Mouse (Mus musculus) left cerebral cortex, postnatal 36 days (tissue): ENCODE results near the gene Kirrel3. TPM values are rescaled to one million over a fixed set of nuclear protein-coding genes. Genes with fewer than 3 reads are reported as not detected.
A peak's percentile ranks its signal among the peaks of the same experiment; 100 is the strongest.

ENCODE experiments used
- DNase-seq, 2 experiments: peaks; one replicate each; pipeline ENCODE4 v3.0.0; 2021 to 2022; ENCODE audit warnings: low spot score in 2 of 2, mixed read lengths in 1 of 2
- intact Hi-C: fragments of 180-260 bp; cut with DNase I; formaldehyde crosslinking; loops from one replicate; pipeline ENCODE4 v1.15.1; 2025
- total RNA-seq, 2 experiments: library from RNA; stranded (reverse); gene quantifications; 2 replicates each; pipeline ENCODE4 v1.2.3; 2021

Kirrel3 gene
- total RNA-seq, 2 experiments from 2014 or later: 61.2 to 65.2 TPM

- intact Hi-C loops: no loop called here
- no peak for DNase-seq
These were observed 501.9 kb downstream of the Kirrel3 start for GRCm38 (mm10) chr9:34987422-34988148.

- DNase-seq: no peak
- intact Hi-C loops: no loop called here
These were observed 503.0 kb downstream of the Kirrel3 start for GRCm38 (mm10) chr9:34988683-34989082.

- intact Hi-C loops: no loop called here
- no peak for DNase-seq
These were observed 506.5 kb downstream of the Kirrel3 start for GRCm38 (mm10) chr9:34992201-34992600.

- peak; percentile 53 to 72 for DNase-seq
- intact Hi-C loops: no loop called here
These were observed 507.9 kb downstream of the Kirrel3 start for GRCm38 (mm10) chr9:34993467-34994211.

GRCm38 (mm10) chr9:34995078-34995477 lies 509.4 kb downstream of the Kirrel3 start:
- no peak for DNase-seq
- intact Hi-C loops: no loop called here

DNA sequence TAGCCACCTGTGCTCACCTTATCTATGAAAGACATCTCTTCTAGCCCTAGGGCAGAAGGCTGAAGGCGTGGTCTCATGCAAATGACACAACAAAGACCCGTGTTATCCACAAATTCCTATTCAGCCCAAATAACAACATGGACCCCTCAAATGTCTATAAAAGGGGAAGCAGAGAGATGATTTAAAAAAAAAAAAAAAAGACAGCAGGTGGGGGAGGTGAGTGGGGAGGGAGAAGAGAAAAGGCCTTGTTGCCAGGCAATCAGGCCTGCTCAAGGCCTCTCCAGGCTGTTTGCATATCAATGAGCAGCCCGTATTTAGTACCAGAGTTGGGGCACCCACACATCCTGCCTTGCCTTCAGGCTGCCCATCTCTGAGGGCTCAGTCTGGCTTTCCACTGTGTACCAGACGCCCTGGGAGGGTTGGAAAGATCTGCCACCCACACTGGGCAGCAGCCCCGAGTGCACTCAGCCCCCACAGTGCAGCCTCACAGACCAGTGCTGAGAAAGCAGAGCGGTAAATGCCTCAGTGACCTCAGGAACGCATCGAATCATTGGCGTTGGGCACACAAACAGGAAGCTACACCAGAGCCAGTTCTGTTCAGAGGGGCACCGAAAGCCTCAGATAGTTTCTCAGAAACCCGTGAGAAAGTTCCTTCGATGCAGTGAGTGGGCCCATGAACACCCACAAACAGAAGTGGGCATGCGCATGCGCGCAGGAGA lies 510.1 kb downstream of the Kirrel3 start:
- intact Hi-C loops: no loop called here
- peak; percentile 45 to 51 for DNase-seq

GRCm38 (mm10) chr9:34997880-34998865 lies 512.5 kb downstream of the Kirrel3 start:
- DNase-seq: no peak
- intact Hi-C loops: no loop called here

DNA sequence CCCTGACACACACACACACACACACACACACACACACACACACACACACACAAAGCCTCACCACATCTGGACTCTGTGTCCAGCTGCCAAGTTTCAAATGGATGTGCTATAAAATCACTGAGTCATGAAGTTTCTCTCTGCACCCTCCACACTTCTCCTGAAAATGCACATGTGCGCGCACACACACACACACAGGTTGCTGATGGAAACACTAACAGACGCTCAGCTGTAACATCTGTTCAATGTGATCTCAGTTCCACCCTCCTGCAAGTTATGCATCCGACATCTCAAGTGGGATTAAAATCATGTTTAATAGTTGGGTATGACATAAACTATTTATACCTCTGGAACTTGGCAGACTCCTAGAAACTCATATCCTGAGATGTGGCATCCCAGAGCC lies 518.4 kb downstream of the Kirrel3 start:
- intact Hi-C loops: no loop called here
- no peak for DNase-seq

- intact Hi-C loops: no loop called here
These were observed 522.1 kb downstream of the Kirrel3 start for GRCm38 (mm10) chr9:35007697-35008341.

GRCm38 (mm10) chr9:35016762-35017161 lies 531.1 kb downstream of the Kirrel3 start:
- intact Hi-C loops: loop anchor here (2.0 to 10.0 kb wide), 3 partner anchors 34 to 519 kb away; no protein-coding TSS in a partner anchor

More at GRCm38 (mm10) chr9:35007697-35008341, 522.1 kb downstream of the Kirrel3 start:
- DNase-seq: no peak

GRCm38 (mm10) chr9:35017563-35017962 lies 531.9 kb downstream of the Kirrel3 start:
- intact Hi-C loops: loop anchor here (2.0 to 10.0 kb wide), 3 partner anchors 35 to 520 kb away; no protein-coding TSS in a partner anchor
- peak; percentile 76 to 77 for DNase-seq

More at GRCm38 (mm10) chr9:35016762-35017161, 531.1 kb downstream of the Kirrel3 start:
- no peak for DNase-seq

GRCm38 (mm10) chr9:35018056-35018455 lies 532.4 kb downstream of the Kirrel3 start:
- intact Hi-C loops: loop anchor here (5.0 to 10.0 kb wide), 2 partner anchors 263 to 521 kb away; no protein-coding TSS in a partner anchor
- no peak for DNase-seq

DNA sequence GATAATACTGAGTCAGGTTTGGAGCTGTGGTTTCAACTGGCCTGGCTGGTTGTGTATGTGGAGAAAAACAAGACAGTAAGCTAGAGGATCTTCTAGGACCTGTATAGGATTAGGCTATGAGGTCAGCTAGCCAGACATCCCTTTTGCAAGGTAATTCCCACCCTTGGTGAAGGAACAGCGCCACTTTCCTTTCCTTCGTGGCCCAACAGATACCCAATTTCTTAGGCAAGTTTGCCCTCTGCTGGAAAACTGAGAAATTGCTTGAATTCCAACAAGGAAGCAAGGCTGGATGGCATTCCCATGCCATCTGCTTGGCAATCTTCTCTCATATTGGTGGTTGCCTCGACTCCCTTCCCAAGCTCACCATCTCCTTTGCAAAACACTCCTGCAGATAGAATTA lies 533.7 kb downstream of the Kirrel3 start:
- intact Hi-C loops: loop anchor here (5.0 to 10.0 kb wide), 2 partner anchors 265 to 522 kb away; no protein-coding TSS in a partner anchor
- DNase-seq: peak; percentile 61 to 73

DNA sequence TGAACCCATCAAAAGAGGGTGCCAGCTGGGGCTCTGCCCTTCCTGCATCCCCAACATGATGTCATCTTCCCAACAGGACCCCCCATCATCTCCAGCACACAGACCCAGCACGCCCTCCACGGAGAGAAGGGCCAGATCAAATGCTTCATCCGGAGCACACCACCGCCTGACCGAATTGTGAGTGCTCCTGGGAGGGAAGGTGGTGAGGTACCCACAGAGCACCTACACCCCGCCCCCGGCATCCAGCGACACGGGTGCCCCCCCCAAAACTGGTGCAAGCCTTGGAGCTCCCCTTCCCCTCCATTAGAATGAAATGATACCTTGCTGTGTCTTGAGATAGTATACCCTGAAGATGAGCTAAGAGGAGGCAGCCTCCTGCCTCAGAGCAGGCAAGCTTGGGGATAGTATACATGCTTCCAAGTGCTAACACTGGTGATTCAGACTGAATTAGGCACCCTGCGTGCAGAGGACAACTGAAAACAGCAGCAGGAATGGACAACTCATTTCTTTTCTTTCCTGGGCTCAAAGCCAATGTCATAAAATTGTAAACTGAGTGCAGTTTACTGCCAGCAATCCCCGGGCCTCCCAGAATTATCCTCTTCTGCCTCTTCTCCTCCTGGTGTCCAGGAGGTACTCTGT lies 534.4 kb downstream of the Kirrel3 start:
- intact Hi-C loops: loop anchor here (10.0 kb wide), 1 partner anchor 1755 kb away; no protein-coding TSS in a partner anchor
- DNase-seq: no peak

DNA sequence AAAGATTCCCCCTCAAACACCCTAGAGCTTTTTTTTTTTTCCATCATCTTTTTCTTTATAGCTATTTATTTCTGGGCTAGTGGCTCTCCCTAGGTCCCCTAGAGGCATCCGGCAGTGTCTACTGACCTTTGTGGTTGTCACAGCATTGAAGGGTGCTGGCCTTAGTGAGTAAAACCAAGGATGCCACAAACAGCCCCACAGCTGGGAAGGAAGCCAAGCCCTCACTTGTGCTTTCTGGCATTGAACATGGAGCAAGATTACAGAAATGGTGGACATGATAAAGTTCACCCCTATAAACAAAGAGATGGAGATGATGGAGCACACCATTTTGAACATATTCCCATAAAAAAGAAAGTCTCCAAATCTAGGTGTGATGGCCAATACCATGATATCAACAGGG lies 536.0 kb downstream of the Kirrel3 start:
- no peak for DNase-seq
- intact Hi-C loops: loop anchor here (10.0 kb wide), 1 partner anchor 1757 kb away; no protein-coding TSS in a partner anchor

DNA sequence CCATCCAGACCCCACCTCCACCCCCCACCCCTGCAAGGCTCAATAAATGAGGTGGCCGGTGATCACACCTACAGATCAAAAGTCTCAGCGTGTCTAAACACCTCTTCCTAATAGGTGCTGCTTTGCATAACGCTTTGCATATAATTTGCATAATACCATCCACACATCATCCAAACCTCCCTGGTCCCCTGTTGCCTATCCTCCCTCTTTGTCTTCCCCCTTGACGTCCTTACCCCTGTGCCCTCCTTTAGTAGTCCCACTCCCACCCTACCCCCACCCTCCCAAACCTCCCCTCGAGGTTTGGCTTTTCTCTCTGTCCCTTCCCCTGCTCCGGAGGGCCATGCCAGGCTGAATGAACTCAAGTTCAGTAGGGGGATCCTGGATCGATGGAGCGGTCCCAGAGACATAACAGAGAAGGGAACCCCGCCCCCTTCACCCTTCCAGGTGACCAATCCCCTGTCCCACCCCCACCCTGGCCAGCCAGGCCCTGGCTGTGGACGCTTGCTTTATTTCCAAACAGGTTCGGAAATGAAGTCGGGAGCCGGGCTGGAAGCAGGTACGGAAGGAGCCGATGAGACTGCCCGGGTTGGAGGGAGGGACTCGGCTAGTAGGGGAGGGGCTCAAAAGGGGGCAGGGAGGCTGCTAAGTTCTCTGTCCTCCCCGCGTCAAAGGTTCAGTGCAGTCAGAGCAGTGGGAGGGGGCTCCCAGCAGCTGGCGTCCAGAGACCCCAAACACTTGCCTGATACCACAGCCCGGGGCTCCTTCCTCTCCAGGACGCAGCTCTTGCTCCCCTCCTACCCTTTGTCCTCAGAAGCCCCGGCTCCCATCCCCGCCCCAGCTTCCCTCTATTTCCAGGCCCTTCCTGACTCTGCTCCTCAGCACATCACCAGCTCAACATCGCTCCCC lies 539.1 kb downstream of the Kirrel3 start:
- DNase-seq: no peak
- intact Hi-C loops: loop anchor here (10.0 kb wide), 1 partner anchor 1760 kb away; no protein-coding TSS in a partner anchor

GRCm38 (mm10) chr9:35026311-35026710 lies 540.6 kb downstream of the Kirrel3 start:
- DNase-seq: no peak
- intact Hi-C loops: loop anchor here (10.0 kb wide), 1 partner anchor 1762 kb away; no protein-coding TSS in a partner anchor
